12 mouse cellular contexts compared by ENCODE assay signal in the genomic region with DNA sequence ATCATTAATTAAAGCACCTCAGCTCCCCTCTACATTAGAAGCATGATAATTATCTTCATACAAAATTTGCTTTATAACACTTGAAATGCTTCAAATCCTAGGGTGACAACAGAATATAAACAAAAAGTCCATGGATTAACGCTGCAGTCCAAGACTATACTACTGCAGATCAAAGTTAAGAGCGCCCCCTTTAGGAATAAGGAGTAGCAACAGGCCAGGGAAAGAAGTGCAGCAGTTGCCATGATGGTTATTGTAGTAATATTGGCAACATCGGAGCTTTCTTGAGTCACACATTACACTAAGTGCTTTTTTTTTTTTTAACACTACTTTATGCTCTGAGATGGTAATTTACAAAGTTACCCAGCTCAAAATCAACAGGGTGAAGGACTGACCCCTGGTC. TPM values are rescaled to one million over a fixed set of nuclear protein-coding genes. Genes with fewer than 3 reads are reported as not detected.
A peak's percentile ranks its signal among the peaks of the same experiment; 100 is the strongest.
DNase-seq lines count a peak whose midpoint lies in the region; ATAC-seq lines count a peak whose summit lies in the region.
"Had no signal": no experiment of that assay in that cellular context is flagged by ENCODE, and none has a peak within 500 bp of the region (broad histone marks: within the 10 kb centered on the region; RNA-seq: fewer than 3 reads in every experiment).

No protein-coding gene starts in this region.

- no peaks in the 10 kb centered on the region for H3K36me3 ChIP-seq in heart, embryonic 16.5 days (ENCODE audit: control insufficient read depth, insufficient read depth)
- H3K36me3 ChIP-seq: hindbrain, embryonic 15.5 days; neural tube, embryonic 13.5 days had no signal

- H3K9ac ChIP-seq in heart, embryonic 16.5 days (ENCODE audit: low read length), result no peak overlapping the region
- H3K9ac ChIP-seq: hindbrain, embryonic 15.5 days; neural tube, embryonic 13.5 days had no signal

- H3K27ac ChIP-seq in heart, embryonic 16.5 days (ENCODE audit: low read length), result peak overlapping the region; percentile 64
- H3K27ac ChIP-seq: hindbrain, embryonic 15.5 days; neural tube, embryonic 13.5 days had no signal

- intact Hi-C loops in heart, postnatal 10 days (cut with DNase I), result no loop called here

- no peaks in the 10 kb centered on the region for H3K27me3 ChIP-seq in heart, embryonic 16.5 days (ENCODE audit: control insufficient read depth, insufficient read depth, low read length)
- H3K27me3 ChIP-seq: hindbrain, embryonic 15.5 days; neural tube, embryonic 13.5 days had no signal

- H3K4me3 ChIP-seq in heart, embryonic 16.5 days (ENCODE audit: low read length), result no peak overlapping the region
- H3K4me3 ChIP-seq: erythroblast, embryonic 14.5 days; hindbrain, embryonic 15.5 days; neural tube, embryonic 13.5 days had no signal

- DNase-seq in adrenal gland, postnatal 14 days, result peak; percentile 22
- no peak for DNase-seq in adrenal gland, postnatal 10 days
- DNase-seq in heart, postnatal 10 days, result no peak
- DNase-seq in ES-CJ7 (ENCODE audit: low read depth, low spot score), result peak; percentile 6
- DNase-seq in cerebellum, postnatal 10 days, result peak; percentile 22 to 41
- no peak for DNase-seq in B cell, adult 2 months
- DNase-seq: lung, postnatal 10 days had no signal

- no peak overlapping the region for H3K4me2 ChIP-seq in heart, embryonic 16.5 days (ENCODE audit: low read depth, low read length)
- H3K4me2 ChIP-seq: hindbrain, embryonic 15.5 days; neural tube, embryonic 13.5 days had no signal

- no peak for ATAC-seq in heart, embryonic 16.5 days (replicated peaks; ENCODE audit: extremely low read depth, insufficient read depth, low FRiP score)
- no peak for ATAC-seq in erythroblast, adult 5-6 weeks (replicated peaks; ENCODE audit: low FRiP score, poor library complexity, severe bottlenecking)

- H3K4me1 ChIP-seq in heart, embryonic 16.5 days (ENCODE audit: control insufficient read depth, insufficient read depth, low read length), result peaks cover 15% of the 10 kb centered on the region
- H3K4me1 ChIP-seq: hindbrain, embryonic 15.5 days had no signal

- WGBS in heart, embryonic 16.5 days, result 43% methylated on average over 3 of the region's 3 CpGs

- H3K9me3 ChIP-seq in heart, embryonic 16.5 days (replicated peaks; ENCODE audit: control insufficient read depth, low read length), result no peaks in the 10 kb centered on the region
- H3K9me3 ChIP-seq: hindbrain, embryonic 15.5 days; neural tube, embryonic 13.5 days had no signal

RNA-seq across cellular contexts. Expression of a gene that starts 43.7 kb away (rescaled TPM):
- 5.9 and 6.9 TPM in 2 replicates for total RNA-seq in adrenal gland, postnatal 14 days (2021)
- total RNA-seq in adrenal gland, postnatal 10 days (2021), result 1 to 10 TPM; 6.1 to 9.4 TPM
- polyA plus RNA-seq in heart, embryonic 16.5 days (2015; fragmentation: Nextera tagmentation; extraction: Ambion mirVana), result 10.0 and 10.2 TPM in 2 replicates
- 10 to 100 TPM; 35.8 to 48.7 TPM for total RNA-seq in heart, postnatal 10 days (2021)
- total RNA-seq in erythroblast, adult 5-6 weeks (2015; ENCODE audit: low replicate concordance), result not detected in 2 replicates
- 0.42 TPM in 1 of 2 replicates, not detected in the other for total RNA-seq in erythroblast, adult 5-6 weeks (2017; ENCODE audit: low replicate concordance)

Comparison
In these comparisons a context has a peak if more than half of its experiments do, and no peak if none do; other contexts are left out.
1. DNase-seq: peak in adrenal gland, postnatal 14 days (single experiment), ES-CJ7 (single experiment) and cerebellum, postnatal 10 days (2 of 2); none in adrenal gland, postnatal 10 days (single experiment), heart, postnatal 10 days (0 of 2) and B cell, adult 2 months (0 of 2).